Mouse (Mus musculus): ENCODE results near the gene Ifitm10.
"Not testable (repeated sequence)": the region's sequence is repeated elsewhere in the genome, so short reads cannot be mapped to it uniquely, and the experiment has no call there.

The Ifitm10 gene

GRCm38 (mm10) chr7:142319124-142319523 is 54.4 kb downstream of the Ifitm10 start:
- DNase-seq: no peak

DNA sequence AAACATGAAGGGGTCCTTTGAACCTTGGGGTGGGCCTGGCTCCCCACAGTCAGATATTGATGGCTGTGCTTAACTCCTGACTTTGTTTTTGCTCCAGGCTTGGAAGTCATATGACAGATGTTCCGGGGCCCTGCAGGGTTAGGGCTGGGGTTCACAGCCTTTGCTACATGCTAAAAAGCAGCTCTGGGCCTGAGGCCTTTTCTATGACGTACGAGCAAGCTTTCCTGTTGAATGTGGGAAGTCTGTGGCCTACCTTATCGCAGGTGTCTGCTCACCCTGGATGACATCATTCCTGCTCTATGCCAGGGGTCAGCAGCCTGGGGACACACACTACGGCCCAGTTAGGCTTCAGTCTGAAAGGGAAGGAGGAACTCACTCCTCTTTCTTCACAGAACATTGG is 56.3 kb downstream of the Ifitm10 start:
- DNase-seq: no peak

GRCm38 (mm10) chr7:142316558-142316957 is 57.0 kb downstream of the Ifitm10 start:
- peak; percentile 48 for DNase-seq

DNA sequence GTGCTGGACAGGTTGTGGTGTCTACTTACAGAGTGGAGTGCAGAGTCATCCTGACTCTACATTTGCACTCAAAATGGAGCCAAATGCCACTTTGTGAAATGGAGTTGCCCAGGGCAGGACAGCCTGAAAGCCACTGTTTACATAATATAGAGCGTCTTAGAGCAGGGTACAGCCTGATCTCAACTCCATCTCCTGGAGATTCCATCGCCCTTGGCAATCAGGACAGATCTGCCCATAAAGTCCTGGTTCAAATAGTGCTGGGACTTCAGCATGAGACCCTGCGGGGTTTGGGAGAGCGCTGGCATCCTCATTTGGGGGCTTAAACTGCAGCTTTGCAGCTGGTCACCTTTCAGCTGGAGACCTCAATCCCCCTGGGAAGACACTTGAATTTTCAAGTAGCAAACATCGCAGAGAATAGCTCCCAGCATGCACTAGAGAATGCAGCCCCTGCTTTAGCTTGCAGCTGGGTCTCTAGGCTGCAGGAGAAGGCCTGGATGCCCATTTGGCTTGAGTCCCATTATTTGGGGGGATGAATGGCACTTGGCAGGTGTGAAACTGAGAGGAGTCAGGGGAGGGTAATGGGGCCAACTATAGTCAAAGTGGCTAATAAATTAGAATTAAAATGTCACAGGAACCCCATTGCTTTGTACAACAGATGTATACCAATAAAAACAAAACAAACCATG is 58.8 kb downstream of the Ifitm10 start:
- no peak for DNase-seq

DNA sequence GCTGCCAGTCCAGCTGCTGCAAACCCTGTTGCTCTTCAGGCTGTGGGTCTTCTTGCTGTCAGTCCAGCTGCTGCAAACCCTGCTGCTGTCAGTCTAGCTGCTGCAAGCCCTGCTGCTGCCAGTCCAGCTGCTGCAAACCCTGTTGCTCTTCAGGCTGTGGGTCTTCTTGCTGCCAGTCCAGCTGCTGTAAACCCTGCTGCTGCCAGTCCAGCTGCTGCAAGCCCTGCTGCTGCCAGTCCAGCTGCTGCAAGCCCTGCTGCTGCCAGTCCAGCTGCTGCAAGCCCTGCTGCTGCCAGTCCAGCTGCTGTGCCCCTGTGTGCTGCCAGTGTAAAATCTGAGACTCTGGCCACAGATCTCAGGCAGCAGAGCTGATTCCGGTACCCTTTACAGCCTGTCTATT is 69.6 kb downstream of the Ifitm10 start:
- not testable (repeated sequence) for DNase-seq

DNA sequence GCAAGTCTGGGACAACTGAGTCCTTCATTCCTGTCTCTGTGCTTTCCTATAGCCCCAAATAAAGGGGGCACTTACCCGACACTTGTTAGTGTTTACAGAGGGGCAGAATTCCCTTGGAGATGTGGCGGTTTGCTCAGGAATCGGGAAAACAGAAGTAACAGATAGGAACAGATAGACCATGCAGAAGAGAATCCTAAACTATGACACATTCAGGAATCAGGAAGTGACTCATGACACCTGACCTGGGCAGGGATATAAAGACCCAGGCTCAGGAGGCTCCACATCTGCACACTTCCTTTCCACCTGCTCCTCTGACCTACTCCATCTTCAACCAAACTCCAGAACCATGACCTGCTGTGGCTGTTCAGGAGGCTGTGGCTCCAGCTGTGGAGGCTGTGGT is 70.3 kb downstream of the Ifitm10 start, which contains the start of gene Krtap5-4:
Gene Krtap5-4, plus strand, starts transcription at position 301 of the 400 bp plus-strand sequence.
- no peak for DNase-seq

DNA sequence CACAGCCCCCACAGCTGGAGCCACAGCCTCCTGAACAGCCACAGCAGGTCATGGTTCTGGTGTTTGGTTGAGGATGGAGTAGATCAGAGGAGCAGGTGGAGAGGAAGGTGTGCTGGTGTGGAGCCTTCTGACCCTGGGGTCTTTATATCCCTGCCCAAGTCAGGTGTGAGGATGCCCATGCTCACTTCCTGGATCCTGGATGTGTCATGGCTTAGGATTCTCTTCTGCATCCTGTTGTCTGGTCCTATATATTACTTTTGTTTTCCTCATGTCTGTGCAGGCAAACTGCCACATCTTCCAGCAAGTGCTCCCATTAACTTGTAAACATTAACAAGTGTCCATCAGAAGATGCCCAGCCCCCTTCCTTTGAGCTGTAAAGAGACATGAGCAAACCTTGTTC is 76.5 kb downstream of the Ifitm10 start, which contains the start of gene Krtap5-1:
Gene Krtap5-1, minus strand, starts transcription at position 101 of the 400 bp plus-strand sequence.
- not testable (repeated sequence) for DNase-seq

- not testable (repeated sequence) for DNase-seq
These were observed 77.4 kb downstream of the Ifitm10 start for GRCm38 (mm10) chr7:142296108-142296507.

DNA sequence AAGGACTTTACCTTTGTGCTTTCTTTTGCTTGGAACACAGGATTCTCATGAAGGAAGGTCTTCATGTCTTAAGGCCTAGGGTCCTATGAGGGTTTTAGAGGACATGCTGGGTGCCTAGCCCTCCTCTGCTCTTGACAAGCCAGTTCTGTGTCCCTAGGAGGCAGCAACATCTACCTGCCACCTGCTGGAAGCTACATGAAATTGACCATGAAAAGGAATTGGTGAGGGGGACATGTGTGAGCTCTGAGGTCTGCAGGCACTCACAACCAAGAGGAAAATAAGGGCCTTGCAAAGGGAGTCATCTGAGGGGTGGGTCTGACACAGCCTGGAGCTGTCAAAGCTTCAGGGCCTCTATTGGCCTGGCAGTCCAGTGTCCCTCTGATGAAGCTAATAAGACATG is 78.1 kb downstream of the Ifitm10 start:
- DNase-seq: no peak

GRCm38 (mm10) chr7:142293851-142294250 is 79.7 kb downstream of the Ifitm10 start:
- DNase-seq: peak; percentile 40

DNA sequence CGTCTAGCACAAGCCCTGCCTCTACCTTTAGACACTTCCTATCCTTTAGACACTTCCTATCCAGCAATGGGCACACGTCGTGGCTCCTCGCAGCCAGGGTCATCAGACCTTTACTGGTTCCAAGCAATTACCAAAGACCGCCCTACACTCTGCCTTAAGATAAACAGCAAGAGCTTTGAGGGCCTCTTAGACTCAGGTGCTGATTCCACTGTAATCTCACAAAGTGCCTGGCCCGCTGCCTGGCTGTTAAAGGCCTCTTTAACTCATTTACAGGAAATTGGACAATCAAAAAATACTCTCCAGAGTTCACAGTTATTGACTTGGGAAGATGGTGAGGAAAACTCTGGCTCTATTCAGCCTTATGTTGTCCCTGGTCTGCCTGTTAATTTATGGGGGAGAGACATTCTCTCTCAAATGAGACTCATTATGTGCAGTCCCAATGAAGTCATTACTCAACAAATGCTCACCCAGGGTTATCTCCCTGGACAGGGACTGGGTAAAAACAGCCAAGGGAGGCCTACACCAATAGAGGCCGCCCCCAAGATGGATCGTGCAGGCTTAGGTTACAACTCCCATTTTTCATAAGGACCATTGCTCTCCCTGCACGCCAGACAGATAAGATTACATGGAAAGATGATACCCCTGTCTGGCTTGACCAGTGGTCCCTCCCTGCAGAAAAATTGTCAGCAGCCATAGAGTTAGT is 87.5 kb downstream of the Ifitm10 start:
- DNase-seq: peak; percentile 58

DNA sequence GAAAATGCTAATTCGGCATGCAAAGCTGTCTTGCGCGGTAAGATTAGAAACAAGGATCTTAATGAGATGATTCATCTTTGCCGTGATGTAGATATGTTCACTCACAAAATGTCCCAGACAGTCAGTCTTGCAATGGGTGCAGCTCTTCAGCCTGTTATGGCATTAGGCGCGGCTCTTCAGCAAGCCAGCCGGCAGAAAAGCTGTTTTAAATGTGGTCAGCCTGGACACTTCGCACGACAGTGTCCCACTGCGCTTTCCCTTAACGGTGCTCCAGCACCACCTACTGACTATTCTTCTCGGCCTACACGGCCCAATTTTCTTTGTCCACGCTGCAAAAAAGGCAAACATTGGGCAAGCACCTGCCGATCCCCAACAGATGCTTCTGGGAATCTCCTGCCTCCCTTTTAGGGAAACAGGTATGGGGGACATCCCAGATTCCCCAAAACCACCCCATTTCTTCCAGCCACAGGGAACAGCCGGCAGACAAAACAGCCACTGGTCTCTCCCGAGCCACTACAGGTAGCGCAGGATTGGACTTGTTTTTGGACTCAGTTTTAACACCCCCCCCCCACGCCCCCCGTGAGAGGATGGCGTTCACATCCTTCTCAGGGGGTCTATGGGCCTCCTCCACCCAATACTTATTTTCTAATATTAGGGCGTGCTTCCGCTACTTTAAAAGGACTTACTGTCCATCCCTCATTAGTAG is 88.3 kb downstream of the Ifitm10 start:
- DNase-seq: peak; percentile 40

DNA sequence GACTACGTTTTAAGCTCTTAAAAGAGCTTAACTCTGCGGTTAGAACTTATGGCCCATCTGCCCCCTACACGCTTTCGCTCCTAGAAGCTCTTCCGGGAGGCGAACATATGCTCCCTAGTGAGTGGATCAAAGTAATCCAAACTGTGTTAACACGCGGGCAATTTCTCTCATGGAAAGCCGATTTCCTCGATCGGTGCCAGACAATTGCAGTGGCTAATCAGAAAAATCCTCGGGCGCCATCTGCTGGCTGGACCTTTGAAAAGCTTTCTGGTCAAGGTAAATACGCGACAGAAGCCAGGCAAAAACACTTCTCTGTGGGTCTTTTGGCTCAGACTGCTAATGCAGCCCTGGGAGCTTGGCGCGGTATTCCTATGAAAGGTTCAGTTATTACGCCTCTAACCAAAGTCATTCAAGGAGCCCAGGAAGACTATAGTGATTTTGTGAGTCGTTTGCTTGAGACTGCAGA is 88.9 kb downstream of the Ifitm10 start:
- peak; percentile 94 for DNase-seq

- DNase-seq: peak; percentile 62
These were observed 89.4 kb downstream of the Ifitm10 start for GRCm38 (mm10) chr7:142284023-142284591.

DNA sequence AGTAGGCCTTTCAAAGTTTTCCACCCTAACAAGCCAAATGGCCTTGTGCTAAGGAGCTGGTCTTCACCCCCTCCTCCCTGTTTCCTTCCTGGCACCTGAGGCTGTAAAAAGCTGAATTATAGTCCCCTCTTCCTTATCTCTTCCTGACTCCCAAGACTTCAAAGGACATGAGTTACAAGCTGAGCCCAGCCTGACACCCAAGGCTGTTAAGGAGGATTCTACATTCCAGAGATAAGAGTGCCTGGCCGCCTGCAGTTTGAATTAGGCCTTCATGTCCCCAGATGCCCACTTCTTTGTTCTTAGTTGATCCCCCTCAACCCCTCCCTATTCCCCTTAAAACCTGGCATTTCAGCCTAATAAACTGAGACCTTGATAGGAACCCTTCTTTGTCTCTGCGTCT is 90.7 kb downstream of the Ifitm10 start:
- DNase-seq: not testable (repeated sequence)

- DNase-seq: not testable (repeated sequence)
These were observed 94.3 kb downstream of the Ifitm10 start for GRCm38 (mm10) chr7:142279291-142279690.

- DNase-seq: peak; percentile 74
These were observed 95.4 kb downstream of the Ifitm10 start for GRCm38 (mm10) chr7:142278183-142278582.

Measured in lung, postnatal 14 days (tissue).